Mouse (Mus musculus) adipose tissue, adult 10 weeks (tissue): ENCODE results near the gene Tap2. TPM values are rescaled to one million over a fixed set of nuclear protein-coding genes. Genes with fewer than 3 reads are reported as not detected.

Experiments used
- polyA plus RNA-seq: library from polyadenylated mRNA; stranded (reverse); fragments of 350-450 nt; fragmentation: Illumina TruSeq; extraction: RNeasy Lipid Tissue Mini Kit (QIAGEN cat#74804); gene quantifications from one replicate; pipeline ENCODE4 v1.2.3, GENCODE M21; 2014; ENCODE audit warnings: low read depth, low replicate concordance

Gene Tap2
- 26.3 TPM for polyA plus RNA-seq

DNA sequence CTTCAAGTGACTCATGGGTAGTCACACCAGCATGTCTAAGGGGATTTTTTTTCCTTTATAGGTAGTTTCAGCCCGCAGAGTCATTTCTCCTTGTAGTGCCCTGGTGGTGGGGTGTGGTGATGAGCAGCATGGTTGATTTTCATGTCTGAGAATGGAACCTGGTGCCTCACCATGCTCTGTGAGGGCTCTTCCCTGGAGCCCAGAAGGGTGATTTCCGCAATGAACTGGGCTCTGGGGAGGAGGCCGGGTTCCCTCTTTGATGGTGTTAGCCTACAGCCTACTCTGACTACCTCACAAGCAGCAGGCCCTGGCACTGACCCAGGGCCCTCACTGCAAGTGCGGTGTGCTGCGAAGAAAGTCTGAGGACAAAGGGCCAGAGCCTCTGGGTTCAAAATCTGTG, at the start of gene Tap2:
Tap2 (plus strand) TSS at position 84 of the 400 bp plus-strand sequence.

DNA sequence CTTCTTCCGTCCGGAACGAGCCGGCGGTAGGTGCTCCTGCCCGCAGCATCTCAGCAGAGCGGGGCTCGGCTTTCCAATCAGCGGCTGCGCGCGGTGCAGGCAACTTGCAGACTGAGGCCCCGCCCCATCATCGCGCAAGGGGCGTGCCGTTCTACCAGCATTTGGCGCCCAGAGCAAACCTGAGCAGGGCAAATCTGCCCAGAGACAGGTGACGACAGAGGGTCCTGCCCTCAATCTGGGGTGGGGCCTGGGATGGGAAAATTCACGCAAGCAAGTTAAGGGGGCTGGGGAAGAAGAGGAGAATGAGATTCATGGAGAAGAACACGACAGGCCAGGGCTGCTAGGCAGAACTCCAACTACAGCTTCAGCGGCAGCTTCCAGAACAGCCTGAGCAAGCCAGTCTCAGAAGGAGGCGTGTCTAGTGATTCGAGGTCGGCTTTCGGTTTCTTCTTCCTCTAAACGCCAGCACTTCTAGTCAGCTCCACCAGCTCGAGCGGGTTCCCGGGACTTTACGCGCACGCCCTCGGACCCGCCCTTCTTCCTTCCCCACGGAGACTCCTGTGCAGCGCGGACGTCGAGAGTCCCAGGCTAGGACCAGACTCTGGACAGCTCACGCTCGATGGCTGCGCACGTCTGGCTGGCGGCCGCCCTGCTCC, 15.9 kb upstream of the Tap2 start, which contains the start of the genes Tap1 and Psmb9:
Tap1 (plus strand) TSS at position 293 of the 656 bp plus-strand sequence.
Psmb9 (minus strand) TSS at position 504 of the 656 bp plus-strand sequence.

DNA sequence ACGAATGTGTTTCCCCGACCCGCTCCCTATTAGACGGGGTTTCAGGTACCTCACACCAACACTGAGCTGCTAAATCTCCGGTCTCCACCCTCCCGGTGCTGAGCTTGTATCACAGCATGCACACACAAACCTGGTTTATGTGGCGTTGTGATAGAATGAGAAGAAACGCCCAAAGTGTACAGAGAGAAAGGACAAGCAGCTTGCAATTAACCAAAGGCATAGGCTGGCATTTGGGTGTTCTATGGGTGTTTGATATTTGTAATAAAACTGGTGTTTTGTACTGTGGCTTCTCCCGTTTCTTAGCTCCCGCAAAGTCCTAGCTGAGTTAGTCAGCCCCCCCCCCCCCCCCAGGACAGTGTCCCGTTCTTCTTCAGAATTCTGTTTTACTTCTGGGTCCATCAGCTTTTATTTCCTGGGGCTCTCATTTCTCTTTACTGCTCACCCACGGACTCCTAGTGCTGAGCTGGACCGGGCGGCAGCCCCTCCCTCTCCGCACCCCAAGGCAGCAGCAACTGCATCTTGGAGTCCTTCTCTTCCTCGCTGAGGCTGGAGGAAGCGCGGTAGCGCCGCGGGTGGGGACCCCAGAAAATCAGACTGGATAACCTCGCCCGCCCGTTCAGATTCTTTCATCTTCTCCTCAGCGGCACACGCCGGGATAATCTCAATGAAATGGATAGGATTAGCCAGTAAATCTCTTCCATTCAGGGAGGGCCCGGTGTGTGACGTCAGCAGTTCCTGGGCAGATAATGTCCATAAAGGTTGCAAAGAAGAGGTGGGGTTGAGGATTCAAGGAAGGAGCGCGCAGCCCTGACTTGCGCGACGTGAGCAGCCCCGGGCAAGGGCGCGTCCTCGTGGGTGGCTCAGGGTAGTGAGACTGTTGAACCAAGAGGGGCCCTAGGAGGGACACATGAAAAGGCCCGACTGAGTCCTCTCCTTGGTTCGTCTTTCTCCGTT, 6.1 kb upstream of the Tap2 start, which contains the start of gene Psmb8:
Psmb8 (plus strand) TSS at position 781 of the 954 bp plus-strand sequence.

DNA sequence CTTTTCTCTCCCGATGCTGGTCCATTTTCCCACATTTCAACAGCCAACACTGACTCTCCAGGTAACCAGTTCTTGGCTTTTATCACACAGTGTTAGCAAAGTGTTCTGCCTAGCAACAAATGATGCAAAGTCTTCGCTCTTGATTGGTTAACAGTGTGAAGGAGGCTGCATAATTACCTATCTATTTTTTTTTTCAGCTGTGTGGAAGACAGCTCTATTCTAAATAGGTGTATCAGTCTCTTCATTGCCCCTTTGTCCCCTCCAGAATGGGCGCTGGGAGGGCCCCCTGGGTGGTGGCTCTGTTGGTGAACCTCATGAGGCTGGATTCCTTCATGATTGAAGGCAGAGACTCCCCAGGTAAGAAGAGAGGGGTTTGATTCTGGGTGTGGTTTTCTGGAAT, 35.4 kb downstream of the Tap2 start, which contains the start of gene H2-Ob:
H2-Ob (plus strand) TSS at position 198 of the 400 bp plus-strand sequence.

DNA sequence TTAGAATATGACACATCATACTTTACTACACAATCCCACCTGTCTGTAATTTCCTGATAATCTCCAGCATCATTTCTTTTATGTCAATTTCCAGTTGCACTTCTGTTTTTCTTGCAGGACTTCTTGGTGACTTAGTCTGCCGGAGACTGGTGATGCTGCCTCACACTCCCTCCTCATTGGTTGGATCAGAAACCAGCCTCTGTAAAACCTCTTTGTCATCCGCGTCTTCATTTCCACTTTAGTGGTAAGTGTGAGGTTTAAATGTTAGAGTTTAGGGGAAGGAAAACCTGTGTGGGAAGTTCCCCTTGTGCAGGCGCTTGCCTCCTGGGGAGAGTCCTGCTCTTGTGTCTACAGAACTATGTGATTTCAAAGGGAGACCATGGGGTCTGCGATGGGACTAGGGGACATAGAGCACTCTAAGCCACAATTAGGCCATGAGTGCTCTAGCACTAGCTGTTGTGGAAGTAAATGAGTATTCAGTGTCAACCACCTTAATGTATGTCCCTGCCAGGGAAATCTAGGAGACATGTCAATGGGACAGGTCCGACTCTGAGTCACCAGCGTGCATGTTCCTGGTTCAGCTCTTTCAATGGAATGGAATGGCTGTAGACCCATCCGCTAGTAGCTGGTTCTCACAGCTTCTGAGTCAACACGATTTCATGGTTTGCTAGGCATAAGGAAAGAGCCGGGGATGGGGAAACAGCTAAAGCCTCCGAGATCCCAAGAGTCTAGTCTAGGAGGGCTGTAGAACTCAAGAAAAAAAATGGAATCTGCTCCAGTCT, 54.5 kb downstream of the Tap2 start, which contains the start of gene H2-Ab1:
H2-Ab1 (plus strand) TSS at position 96 of the 782 bp plus-strand sequence.

Other genes starting within 250 kb of the Tap2 start
- gene Vps52, start 247.7 kb upstream of the Tap2 start, polyA plus RNA-seq = 36.0 TPM
- 1,863 TPM for gene Rps18, start 247.5 kb upstream of the Tap2 start, polyA plus RNA-seq
- 1,539 TPM for gene H2-K1, start 203.2 kb upstream of the Tap2 start, polyA plus RNA-seq
- 30.7 TPM for gene Ring1, start 178.8 kb upstream of the Tap2 start, polyA plus RNA-seq
- gene H2-Ke6, start 175.5 kb upstream of the Tap2 start, polyA plus RNA-seq = 92.5 TPM
- 158 TPM for gene Slc39a7, start 171.8 kb upstream of the Tap2 start, polyA plus RNA-seq
- 38.6 TPM for gene Rxrb, start 171.7 kb upstream of the Tap2 start, polyA plus RNA-seq
- gene Col11a2, start 164.1 kb upstream of the Tap2 start, polyA plus RNA-seq = 1.0 TPM
- gene H2-Oa, start 111.2 kb upstream of the Tap2 start, polyA plus RNA-seq = 1.3 TPM
- gene H2-DMa, start 84.0 kb upstream of the Tap2 start, polyA plus RNA-seq = 48.1 TPM
- gene Brd2, start 80.9 kb upstream of the Tap2 start, polyA plus RNA-seq = 137 TPM
- gene H2-DMb2, start 60.2 kb upstream of the Tap2 start, polyA plus RNA-seq = 44.6 TPM
- 43.1 TPM for gene H2-DMb1, start 50.5 kb upstream of the Tap2 start, polyA plus RNA-seq
- 19.5 TPM for gene Tap1, start 16.0 kb upstream of the Tap2 start, polyA plus RNA-seq
- 19.8 TPM for gene Psmb9, start 15.8 kb upstream of the Tap2 start, polyA plus RNA-seq
- gene Psmb8, start 5.8 kb upstream of the Tap2 start, polyA plus RNA-seq = 45.9 TPM
- 2.3 TPM for gene H2-Ob, start 35.4 kb downstream of the Tap2 start, polyA plus RNA-seq
- gene H2-Ab1, start 54.2 kb downstream of the Tap2 start, polyA plus RNA-seq = 244 TPM
- 369 TPM for gene H2-Aa, start 84.3 kb downstream of the Tap2 start, polyA plus RNA-seq
- gene H2-Eb1, start 102.3 kb downstream of the Tap2 start, polyA plus RNA-seq = 265 TPM
- not detected for gene H2-Eb2, start 122.1 kb downstream of the Tap2 start, polyA plus RNA-seq
- gene Btnl2, start 151.3 kb downstream of the Tap2 start, polyA plus RNA-seq = 0.60 TPM
- gene Btnl1, start 173.6 kb downstream of the Tap2 start, polyA plus RNA-seq = not detected
- gene BC051142, start 195.3 kb downstream of the Tap2 start, polyA plus RNA-seq = 20.9 TPM